Mouse (Mus musculus) heart, adult 2 months (tissue): ENCODE data around the gene Atad5.
"Not testable (repeated sequence)": the region's sequence is repeated elsewhere in the genome, so short reads cannot be mapped to it uniquely, and the experiment has no call there.

Source experiments
- CTCF ChIP-seq: fragments of 200-600 bp; IDR thresholded peaks from 2 replicates; pipeline ENCODE4 v1.8.1; 2022; ENCODE audit warnings: antibody characterized with exemption, mild to moderate bottlenecking, moderate library complexity
- EP300 ChIP-seq: fragments of 200-500 bp; IDR thresholded peaks from 2 replicates; pipeline ENCODE4 v1.6.1; 2011; ENCODE audit warnings: low read depth, low read length, control low read depth; ENCODE audit not compliant: insufficient read depth
- POLR2A ChIP-seq: fragments of 200-500 bp; IDR thresholded peaks from 2 replicates; pipeline ENCODE4 v1.6.1; 2011; ENCODE audit warnings: mild to moderate bottlenecking, low read depth, low read length, control low read depth; ENCODE audit not compliant: insufficient read depth

- not testable (repeated sequence) for TF ChIP-seq POLR2A, EP300
- TF ChIP-seq CTCF: peak; percentile 51
Observed at GRCm38 (mm10) chr11:80183054-80183704, 94.0 kb downstream of the Atad5 start.
